Mouse (Mus musculus): ENCODE measurements at regions not wholly inside any gene's neighbourhood (a gene's known extent, or its start where the extent isn't known, plus 50 kb on each side); places are given as distances from the start of the nearest gene placed in this dataset.
A peak's percentile ranks its signal among the peaks of the same experiment; 100 is the strongest.

DNA sequence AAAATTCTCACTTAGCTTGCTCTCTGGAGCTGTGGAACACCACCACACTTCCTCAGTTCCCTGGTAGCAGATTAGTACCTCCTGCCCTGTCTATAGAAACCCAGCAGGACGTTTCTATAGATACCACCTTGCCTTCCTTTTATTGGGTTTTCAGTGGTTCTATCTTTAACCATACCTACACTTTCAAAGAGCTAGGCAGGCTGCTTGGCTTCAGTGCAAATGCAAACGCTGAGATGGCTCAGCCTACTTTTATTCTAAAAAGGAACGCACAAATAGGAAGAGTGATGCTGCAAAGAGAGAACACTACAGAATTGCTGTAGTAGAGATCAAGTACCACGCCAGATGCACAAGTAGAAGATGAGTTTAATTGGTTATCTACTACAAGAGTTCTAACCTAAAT lies 120.9 kb upstream of the Ifne start:
- DNase-seq (ENCODE audit: low read depth), result no peak

DNA sequence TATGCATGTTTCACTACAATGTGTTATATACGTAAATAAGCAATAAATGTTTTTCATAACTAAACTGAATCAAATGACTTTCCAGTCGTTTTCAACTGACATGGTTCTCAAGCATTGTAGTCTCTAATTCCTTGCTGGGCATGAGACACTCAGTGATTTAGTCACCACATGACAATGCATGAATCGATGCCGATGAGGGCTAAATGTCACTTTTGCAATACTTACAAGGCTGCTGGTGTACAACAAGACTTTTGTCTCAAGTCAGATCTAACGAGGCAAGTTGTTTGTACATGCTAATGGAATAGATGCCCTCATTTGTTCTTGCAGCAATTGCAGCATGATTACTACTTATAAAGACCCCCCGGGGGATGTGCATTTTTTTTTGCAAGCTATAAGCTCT lies 120.2 kb upstream of the Ifne start:
- no peak for DNase-seq (ENCODE audit: low read depth)

DNA sequence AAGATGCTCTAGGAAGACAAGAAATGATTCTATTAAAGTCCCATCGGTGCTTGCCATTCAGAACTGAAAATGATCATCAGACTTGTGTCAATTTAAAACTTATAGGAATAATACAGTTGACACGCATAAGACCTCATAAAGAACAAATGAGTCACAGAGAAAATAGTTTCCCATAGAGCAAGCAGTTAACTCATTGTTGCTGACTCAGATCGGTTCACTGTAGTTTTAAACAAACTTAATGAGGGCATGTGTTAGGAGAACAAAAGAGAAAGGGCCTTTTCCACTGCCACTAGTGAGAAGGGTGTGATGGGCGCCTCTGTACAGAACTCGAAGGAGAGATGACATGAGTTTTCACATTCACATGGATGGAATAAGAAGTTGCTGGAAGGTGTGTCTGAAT lies 118.3 kb upstream of the Ifne start:
- no peak for DNase-seq (ENCODE audit: low read depth)

DNA sequence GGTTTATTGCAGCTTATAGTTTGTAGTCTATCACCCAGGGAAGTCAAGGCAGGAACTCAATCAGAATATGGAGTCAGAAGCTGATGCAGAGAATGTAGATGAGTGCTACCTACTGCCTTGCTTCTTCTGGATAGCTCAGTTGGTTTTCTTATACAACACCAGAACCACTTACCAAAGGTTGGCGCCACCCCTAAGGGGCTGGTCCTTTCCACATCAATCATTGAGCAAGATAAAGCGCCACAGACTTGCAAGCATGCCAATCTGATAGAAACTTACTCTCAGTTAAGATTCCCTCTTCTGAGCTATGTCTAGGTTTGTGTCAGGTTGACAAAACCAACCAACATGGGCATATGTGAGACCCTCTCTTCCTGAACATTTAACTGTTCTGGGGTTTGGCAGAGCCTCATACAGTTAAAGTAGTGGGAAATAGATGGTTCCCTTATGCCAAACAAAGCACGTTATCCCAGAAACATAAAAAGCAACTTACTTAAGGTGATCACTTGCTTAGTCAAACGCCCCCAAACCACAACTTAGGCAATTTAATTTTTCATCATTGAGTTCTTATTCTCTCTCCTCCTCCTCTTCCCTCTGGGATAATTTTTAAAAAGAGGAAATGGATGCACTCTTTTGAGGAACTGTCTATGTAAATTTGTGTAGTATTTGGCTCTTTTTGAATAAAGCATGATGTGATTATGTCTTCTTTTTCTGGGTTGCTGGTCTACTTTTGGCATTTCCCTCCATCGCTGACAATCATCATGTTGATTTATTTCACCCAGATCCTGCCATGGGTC lies 115.3 kb upstream of the Ifne start:
- DNase-seq (ENCODE audit: low read depth), result no peak

DNA sequence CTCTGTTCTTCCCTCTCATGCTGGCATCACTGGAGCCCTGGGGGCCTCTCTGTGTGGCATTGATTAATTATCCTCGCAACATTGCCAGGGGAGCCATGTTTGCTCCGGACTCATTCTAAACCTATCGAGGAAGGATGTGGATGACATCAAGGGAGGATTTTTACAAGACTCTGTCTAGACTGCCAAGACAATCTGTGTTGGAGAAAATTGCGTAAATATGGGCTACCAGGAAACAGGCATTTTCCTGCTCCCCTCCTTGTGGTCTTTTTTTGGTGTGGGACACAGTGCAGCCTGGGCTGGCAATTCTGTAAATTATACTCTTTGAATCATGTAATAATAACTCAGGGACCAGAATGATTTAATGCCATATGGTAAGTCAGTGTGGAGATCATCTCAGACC lies 114.5 kb upstream of the Ifne start:
- no peak for DNase-seq (ENCODE audit: low read depth)

DNA sequence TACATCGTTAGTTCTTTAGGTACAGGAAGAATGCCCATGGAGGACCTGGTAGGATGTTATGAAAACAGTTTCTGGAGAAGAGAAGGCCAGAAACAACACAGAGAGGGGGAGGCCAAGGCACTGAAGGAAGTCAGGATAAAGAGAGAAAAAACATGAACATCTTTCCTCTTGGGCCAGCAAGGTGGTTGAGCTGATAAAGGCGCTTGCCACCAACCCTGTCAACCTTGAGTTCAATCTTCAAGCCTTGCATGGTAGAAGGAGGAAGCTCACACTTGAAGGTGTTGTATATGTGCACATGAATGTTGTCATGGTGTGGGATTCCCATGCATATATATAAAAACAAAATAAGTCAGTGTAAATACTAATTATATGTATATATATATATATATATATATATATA lies 112.5 kb upstream of the Ifne start:
- DNase-seq (ENCODE audit: low read depth), result no peak

DNA sequence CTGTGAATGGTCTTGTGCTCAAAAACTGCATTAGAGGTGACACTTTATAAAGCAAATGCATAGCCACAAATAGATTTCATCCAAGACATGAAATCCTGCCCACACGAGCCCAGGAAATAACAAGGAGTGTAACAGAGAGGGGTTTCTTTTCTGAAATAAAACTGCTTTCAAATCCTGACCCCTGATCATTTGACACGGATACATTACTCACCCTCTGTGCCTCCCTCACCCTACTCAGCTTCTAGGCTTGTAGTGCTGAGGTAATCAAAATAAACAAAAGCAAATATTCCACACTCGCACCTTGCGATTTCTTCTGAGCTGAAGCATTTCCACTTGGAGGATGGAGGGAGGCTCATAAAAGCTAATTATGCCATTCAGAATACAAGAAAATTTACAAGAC lies 108.4 kb upstream of the Ifne start:
- DNase-seq (ENCODE audit: low read depth), result no peak

DNA sequence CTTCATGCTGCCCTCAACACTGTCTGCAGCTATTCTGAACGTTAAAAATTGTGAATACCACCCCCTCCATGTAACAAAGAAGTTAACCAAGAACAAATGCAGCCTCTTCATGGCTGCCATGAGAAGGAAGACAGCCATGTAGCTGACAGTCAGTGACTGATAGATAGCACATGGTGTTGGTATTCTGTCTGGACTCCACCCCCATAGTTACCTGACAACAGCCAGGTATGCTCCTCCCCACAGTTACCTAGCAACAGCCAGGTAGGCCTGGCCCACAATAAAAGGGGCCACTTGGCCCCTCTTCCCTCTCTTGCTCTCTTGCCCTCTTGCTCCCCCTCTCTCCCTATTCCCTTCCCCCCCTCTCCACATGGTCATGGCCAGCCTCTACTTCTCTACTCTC lies 107.1 kb upstream of the Ifne start:
- DNase-seq (ENCODE audit: low read depth), result no peak

DNA sequence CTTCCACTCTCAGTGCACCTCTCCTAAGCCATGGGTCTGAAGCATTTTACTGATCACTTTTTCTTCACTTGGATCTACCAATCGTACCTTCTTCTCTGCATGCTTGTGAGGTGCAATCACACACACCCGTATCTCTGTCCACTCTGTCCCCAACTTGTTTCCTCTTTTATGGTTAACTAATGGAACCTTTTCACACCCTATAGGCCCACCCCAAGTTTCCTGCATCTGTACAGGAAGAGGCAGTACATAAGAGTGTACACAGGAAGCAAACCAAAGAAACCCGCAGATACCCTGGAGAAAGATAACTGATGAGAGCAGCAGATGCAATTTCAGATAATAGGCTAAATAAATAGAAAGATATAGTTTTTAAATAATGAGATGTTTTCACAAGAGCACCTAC lies 102.5 kb upstream of the Ifne start:
- DNase-seq (ENCODE audit: low read depth), result no peak

DNA sequence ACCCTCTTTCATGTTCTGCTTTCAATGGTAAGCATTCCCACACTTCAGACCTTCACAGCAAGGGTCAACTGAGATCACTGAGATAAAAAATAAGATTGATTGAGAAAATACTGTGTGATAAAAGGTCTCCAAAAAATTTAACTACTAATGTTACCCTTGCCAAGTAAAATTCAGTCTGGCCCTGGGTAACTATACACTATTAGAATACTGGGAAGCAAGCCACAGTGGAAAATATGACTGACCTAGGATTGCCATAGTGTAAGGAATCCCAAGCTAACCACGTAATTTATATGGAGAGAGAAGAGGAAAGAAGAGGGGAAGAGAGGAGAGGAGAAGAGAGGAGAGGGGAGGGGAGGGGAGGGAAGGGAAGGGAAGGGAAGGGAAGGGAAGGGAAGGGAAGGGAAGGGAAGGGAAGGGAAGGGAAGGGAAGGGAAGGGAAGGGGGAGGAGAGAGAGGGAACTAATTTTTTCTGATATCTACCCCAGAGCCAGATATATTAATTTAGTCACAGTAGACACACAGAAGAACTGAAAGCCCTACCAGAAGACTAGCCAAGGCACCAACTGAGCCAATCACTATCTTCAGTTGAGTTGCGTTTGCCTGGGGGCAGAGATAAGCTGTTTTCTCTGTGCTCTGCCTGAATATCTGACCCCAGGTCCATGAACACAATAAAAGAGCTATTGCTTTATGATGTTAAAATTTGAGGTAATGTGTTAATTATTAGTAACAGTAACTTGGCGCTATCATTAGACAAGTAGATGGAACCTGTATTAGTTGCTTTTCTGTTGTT lies 97.3 kb upstream of the Ifne start:
- DNase-seq (ENCODE audit: low read depth), result peak; percentile 29

DNA sequence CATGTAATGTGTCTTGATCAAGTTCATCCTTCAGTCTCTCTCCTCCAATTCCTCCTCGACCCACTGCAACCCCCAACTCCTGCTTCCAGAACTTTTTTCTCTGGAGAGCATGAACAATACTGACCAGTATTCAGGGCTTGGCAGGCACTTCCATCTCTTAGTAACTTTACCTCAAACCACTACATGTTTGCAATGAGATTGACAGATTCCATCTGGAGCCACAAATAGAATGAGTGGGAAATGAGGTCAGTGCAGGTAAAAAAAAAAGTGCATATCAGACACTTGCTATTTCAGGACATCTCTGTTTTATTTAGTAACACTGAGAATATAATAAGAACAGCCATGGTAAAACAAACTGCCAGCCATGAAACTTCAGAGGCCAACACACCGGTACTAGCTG lies 94.5 kb upstream of the Ifne start:
- no peak for DNase-seq (ENCODE audit: low read depth)

DNA sequence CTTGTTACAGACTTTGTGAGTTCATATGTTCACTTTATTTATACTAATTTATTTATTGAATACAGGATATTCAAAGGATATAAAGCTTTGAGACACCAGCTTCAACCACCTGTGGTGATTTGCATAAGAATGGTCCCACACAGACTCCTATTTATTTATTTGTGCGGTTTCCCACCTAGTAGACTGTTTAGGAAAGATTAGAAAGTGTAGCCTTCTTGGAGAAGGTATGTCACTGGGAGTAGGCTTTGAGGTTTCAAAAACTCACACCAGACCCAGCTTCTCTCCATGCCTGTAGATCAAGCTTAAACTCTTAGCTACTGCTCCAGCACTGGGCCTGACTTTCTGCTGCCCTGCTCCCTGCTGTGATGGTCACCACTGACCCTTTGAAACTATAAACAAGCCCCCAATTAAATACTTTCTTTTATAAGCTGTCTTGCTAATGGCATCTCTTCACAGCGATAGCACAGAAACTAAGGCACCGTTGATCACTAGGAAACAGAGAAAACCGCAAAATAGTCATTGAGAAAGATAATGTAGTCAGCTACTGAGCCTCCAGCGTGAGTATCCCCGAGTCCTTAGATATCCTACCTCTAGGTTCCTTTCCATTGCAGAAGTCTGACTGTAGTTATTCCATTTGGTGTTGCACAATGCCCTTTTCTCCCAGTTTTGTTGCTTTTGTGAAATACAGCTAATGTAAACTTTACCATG lies 89.3 kb upstream of the Ifne start:
- peak; percentile 36 for DNase-seq (ENCODE audit: low read depth)

DNA sequence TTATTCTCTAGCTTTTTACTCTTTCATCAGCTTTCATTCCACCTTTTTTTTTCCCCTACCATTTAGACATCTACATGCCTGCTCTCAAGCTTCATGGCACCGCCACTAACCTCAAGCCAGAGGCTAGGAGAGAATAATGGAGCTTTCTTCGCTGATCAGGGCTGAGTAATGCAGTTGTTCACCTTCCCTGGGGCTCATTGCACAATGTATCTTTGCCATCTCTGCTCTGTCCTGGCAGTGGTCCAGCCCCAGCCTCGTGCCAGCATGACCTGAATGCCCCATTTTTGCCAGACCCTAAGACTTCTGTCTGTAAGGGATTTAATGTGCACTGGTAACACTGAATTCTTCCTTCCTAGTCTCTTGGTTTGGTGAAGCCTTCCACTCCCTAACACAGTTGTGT lies 79.6 kb upstream of the Ifne start:
- DNase-seq (ENCODE audit: low read depth), result no peak

DNA sequence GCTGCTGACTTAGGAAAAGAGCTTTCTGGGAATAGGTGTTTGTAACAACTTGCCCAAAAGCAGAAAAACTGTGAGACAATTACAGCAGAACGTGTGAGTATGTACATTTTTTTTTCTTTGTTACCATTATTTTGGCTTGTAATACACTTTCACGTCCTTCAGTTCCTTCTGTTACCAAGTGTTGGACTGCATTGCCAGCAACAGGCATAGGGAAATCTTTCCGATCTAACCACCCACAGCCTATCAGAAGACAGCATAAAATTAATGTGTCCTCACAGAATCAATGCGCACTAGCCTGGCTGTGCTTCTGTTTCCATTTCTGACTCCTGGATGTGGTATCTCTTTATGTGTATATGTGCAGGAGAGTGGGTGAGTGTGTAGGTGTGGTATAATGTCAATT lies 76.6 kb upstream of the Ifne start:
- DNase-seq (ENCODE audit: low read depth), result no peak

DNA sequence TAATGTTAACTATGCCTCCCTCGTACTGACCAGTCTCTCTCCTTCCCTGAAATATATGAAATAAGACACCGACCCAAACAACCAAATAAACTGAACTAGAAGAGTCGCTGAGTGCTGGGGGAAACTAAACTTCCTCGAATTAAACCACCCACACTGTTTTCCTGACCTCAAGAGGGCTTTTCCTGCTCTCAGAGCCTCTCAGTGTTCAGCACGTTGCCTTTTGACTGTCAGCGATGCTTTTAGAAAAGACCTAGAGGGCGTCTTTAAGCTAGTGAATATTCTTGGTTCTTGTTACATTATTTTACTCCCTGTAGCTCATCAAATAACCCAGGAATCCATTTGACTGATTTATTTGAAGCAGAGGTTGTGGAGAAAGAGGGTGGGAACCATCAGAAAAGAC lies 76.2 kb upstream of the Ifne start:
- no peak for DNase-seq (ENCODE audit: low read depth)

DNA sequence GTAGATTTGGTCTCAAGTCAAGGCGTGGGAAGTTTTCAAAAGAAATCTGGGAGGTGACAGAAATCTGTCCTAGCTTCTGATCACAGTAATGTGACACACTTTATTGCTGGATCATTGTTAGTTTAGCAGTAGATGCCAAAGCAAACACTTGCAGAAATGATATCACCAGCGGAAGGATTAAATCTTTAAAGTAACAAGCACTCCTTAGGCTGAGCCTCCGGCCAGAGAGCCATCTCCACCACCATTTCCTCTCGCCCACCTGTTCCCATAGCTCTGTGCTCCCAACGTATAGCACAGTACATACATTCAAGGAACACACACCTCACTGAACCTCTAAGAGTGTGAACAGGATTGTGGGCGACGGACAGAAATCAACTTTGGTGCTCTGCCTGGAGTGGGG lies 75.6 kb upstream of the Ifne start:
- DNase-seq (ENCODE audit: low read depth), result no peak

DNA sequence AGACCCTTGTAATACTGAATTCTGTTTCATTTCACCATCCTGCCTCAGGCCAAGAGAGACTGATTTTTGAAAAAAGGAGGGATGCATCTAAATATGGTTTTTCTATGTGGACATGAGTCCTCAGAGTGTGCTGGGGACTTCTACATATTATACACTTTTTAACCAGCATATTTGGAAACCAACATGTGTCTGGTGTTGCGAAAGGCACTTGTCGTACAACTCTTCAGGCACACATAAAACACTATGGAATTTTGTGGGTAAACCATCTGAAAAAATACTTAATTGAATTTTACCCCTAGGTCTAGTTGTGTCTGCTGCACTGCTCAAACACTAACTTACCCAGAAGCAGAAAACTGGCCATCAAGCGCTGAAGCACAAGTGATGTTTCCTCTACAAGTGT lies 74.0 kb upstream of the Ifne start:
- no peak for DNase-seq (ENCODE audit: low read depth)

DNA sequence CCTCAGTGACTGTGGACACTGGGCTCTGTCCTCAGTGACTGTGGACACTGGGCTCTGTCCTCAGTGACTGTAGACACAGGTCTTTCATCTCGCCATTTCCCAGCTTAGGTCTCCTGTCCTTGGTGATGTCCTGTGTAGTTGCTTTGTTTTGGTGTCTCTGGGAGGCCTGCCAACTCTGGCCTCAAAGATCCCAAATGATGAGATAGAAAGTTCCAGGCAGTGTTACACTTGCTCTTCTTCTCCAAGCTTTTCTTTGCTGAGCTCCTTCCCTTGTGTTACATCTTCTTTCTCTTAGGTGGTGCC lies 71.0 kb upstream of the Ifne start:
- DNase-seq (ENCODE audit: low read depth), result no peak

DNA sequence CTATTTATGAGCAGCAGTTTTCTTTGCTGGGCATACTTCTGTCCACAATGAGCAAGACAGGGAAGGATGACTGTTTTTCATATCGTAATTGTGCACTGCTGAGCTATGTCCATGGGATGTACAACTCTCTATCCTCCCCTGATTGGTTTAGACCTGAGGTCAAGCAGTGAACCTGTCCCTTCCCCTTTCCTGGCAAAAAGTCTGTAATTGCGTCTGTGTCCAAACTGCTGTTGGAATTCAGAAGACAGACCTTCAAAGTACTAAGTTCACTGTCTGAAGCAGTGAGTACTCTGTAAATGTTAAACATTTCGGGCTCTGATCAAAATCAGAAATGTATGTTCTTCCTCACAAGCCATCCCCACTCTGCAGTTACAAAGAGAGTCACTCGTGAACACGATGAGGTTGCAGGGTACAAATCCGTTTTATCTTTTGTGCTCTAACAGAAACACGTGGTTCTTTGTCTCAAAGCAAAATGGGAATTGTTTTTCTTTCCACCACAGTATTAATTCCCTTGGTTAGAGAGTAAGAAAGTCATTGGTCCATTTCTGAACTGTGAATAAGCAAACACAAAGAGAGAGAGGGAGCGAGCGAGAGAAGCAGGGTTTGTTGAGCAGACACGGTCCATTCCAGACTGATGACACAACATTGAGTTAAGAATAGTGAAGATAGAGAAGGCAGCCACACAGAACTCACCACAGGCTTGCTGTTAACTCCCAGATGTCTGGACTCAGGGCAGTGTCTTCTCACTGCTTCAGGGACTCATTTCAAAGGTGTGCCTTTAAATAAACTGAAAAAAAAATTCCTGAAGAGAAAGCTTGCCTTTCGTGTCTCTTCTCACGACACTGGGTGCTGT lies 70.4 kb upstream of the Ifne start:
- no peak for DNase-seq (ENCODE audit: low read depth)

DNA sequence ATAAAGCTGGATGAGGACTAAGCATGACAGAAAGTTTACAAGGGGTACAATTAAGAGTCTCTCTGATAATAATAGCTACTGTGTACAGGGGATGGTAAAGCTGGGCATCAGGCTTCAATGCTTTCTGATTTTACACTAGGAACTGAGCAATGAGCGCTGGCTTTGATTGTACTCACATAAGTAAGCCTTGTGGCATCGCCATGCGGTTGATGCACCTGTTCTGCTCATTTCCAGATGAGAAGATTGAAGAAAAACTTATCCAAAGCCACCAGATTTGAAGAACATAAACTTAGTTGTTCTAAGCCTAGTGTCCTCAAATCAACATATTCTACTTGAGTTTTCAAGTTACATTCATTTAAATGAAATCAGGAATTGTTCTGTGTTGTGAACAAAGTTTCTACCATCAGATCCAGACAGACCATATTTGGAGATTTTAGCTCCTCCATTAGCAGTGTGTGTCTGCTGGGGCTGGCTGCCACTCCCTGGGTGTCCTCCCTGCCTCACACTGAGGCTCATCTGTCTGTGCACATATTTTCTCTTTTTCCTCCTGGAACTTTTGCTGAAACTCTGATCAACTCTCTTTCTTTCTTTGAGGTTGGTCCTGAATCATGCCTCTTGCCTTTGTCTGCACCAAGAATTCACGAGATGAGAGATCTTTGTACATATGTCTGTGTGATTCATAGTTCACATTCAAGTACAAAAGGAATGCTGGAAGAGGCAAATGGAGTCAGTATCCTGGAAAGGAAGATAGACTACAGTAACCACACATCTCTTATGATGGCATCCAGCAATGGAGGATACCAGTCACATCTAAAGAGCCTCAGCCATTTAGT lies 68.2 kb upstream of the Ifne start:
- no peak for DNase-seq (ENCODE audit: low read depth)

DNA sequence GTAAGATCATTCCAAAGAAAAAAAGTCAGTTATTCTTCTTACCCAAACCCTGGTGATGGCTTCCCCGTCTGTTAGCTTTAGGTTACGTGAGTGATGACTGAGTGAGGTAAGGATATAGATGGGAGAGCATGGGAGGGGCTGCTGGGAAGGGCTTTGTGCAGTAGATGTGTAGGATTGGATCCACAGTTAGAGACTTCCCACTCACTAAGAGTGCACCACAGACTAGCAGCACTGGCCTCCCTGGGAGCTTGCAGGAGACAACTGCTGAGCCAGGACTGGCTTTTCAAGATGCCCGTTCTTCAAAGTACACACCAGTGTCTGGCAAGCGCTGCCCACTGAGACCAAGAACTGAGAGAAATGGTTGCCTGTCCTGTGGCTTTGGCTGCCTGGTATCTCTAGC lies 62.0 kb upstream of the Ifne start:
- no peak for DNase-seq (ENCODE audit: low read depth)

DNA sequence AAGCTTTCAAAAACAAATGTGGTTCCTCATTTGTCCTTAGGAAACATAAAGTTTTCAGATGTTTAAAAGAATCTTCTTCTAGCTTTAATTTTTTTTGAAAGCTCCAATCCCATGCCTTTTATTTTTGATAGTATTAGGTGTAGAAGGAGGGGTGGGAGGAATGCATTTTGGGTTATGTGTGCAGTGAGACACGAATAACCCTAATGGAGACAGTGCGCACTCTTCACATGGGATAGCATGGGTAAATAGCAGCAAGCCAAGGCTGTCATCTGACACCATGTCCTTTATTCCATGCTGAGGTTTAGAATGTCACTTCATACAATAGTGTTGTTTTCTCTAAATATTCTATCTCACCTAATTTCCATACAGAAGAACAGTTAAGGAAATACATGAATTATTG lies 60.7 kb upstream of the Ifne start:
- DNase-seq (ENCODE audit: low read depth), result no peak
